Mouse (Mus musculus) yolk sac, embryonic 10.5 days (tissue): Measurements from ENCODE around the gene Slc6a21.

Source experiments
- DNase-seq: peaks from one replicate; pipeline ENCODE4 v3.0.0-alpha.2; 2017; ENCODE audit warnings: low spot score

The Slc6a21 gene

GRCm38 (mm10) chr7:45315182-45315701 lies 37.9 kb downstream of the Slc6a21 start:
- no peak for DNase-seq

GRCm38 (mm10) chr7:45316536-45316935 lies 39.2 kb downstream of the Slc6a21 start:
- DNase-seq: no peak

DNA sequence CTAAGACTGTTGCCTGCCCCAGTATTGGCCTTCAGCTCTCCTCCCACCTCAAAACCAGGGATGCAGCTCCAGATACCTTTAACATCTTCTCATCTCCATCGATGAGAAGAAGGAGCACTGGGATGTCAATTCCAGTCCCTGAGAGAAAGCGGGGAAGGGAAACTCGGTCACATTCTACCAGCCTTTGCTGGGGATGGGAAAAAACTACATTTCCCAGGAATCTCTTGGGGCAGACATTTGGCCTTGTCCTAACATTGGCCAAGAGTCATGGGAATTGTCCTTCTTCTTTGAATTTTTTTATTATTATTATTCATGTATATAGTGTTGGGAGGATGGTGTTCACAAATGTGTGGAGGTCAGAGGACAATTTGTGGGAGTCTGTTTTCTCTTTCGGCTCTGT lies 44.9 kb downstream of the Slc6a21 start:
- no peak for DNase-seq

GRCm38 (mm10) chr7:45323069-45323468 lies 45.8 kb downstream of the Slc6a21 start:
- no peak for DNase-seq

- no peak for DNase-seq
Measured at GRCm38 (mm10) chr7:45325800-45326199, 48.5 kb downstream of the Slc6a21 start.

- no peak for DNase-seq
Measured at GRCm38 (mm10) chr7:45328841-45329475, 51.6 kb downstream of the Slc6a21 start.

DNA sequence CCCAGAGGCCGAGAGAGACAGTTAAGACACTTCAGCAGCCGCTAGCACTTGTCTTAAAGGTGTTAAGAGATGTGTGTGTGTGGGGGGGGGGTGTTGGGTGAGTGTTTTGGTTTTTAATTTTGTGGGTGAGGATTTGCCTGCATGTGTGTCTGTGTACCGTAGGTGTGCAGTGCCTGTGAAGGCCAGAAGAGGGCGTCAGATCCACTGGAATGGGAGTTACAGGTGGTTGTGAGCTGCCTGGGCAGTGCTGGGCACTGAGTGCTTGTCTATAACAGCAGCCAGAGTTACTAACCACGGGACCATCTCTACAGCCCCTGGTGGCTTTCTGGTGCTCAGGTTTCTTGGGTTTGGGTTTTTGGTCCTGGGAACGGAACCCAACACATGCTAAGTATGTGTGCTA lies 54.2 kb downstream of the Slc6a21 start:
- DNase-seq: no peak

- peak; percentile 55 for DNase-seq
Measured at GRCm38 (mm10) chr7:45332685-45333425, 55.5 kb downstream of the Slc6a21 start.

DNA sequence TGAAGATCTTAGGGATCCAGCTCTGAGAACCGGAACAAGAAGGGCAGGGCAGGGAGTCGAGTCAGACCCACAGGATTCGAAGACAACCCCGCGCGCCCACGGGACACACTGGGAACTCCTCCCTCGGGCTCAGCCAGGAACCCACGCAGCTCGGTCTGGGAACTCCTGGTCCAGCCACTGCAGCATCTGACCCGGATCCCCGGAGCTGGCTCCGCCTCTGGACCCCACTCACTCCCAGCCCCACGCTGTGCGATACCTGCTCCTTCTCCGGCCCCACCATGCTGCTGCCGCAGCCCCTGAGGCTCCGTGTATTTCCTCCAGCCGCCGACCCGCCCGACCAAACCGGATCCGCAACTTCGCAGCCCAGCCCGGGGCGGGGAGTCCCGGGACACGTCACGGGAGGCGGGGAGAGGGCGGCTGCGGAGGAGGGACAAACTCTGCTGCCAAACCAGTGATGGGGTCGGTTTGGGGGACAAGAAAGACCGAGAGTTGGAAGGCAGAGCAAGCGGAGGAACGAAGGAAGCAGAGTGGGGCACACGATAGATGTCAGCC lies 56.2 kb downstream of the Slc6a21 start, which contains the start of gene Trpm4:
TSS of gene Trpm4 (minus strand) at position 350 of the 552 bp plus-strand sequence.
- DNase-seq: peak; percentile 74

- DNase-seq: no peak
Measured at GRCm38 (mm10) chr7:45334605-45335004, 57.3 kb downstream of the Slc6a21 start.

- no peak for DNase-seq
Measured at GRCm38 (mm10) chr7:45335056-45335455, 57.7 kb downstream of the Slc6a21 start, which contains the start of gene Hrc. Gene Hrc (plus strand): TSS chr7:45335290.

- DNase-seq: no peak
Measured at GRCm38 (mm10) chr7:45336319-45336718, 59.0 kb downstream of the Slc6a21 start.

- DNase-seq: no peak
Measured at GRCm38 (mm10) chr7:45337469-45337868, 60.2 kb downstream of the Slc6a21 start.

- peak; percentile 29 for DNase-seq
Measured at GRCm38 (mm10) chr7:45338161-45338911, 61.0 kb downstream of the Slc6a21 start.
